Mouse (Mus musculus) ES-E14 (cell line): Measurements from ENCODE around the gene Rnf220. TPM values are rescaled to one million over a fixed set of nuclear protein-coding genes. Genes with fewer than 3 reads are reported as not detected.
A peak's percentile ranks its signal among the peaks of the same experiment; 100 is the strongest.

Experiments used
- DNase-seq: peaks from one replicate; pipeline ENCODE4 v3.0.0-alpha.2; 2013; ENCODE audit warnings: low read depth, low spot score
- H3K27ac ChIP-seq: 2 replicates; pipeline ENCODE4 v1.5.1; 2012; ENCODE audit warnings: low read depth, mild to moderate bottlenecking, low read length, moderate library complexity, mixed read lengths; ENCODE audit not compliant: poor library complexity, insufficient read depth, severe bottlenecking
- H3K36me3 ChIP-seq: 2 replicates; pipeline ENCODE4 v1.6.1; 2012; ENCODE audit warnings: mild to moderate bottlenecking, low read length, moderate library complexity, mixed read lengths; ENCODE audit not compliant: control insufficient read depth, poor library complexity, insufficient read depth, severe bottlenecking
- H3K4me1 ChIP-seq, 2 experiments: fragments of 150-350 bp in 1 of 2; sonication (generic) in 1 of 2; 2 replicates each; pipeline ENCODE4 v1.6.1; 2012; ENCODE audit warnings: low read length in 2 of 2, mild to moderate bottlenecking in 1 of 2, mixed read lengths in 1 of 2; ENCODE audit not compliant: control insufficient read depth in 2 of 2, insufficient read depth in 2 of 2, poor library complexity in 1 of 2
- H3K4me3 ChIP-seq, 2 experiments: fragments of 150-350 bp in 1 of 2; sonication (generic) in 1 of 2; 2 replicates each; pipeline ENCODE4 v1.5.1; 2012; ENCODE audit warnings: low read length in 2 of 2, low read depth in 1 of 2, mild to moderate bottlenecking in 1 of 2, mixed read lengths in 1 of 2; ENCODE audit not compliant: insufficient read depth in 1 of 2, poor library complexity in 1 of 2, severe bottlenecking in 1 of 2
- H3K9ac ChIP-seq: 2 replicates; pipeline ENCODE4 v1.6.1; 2012; ENCODE audit warnings: low read depth, mild to moderate bottlenecking, low read length, mixed read lengths; ENCODE audit not compliant: poor library complexity, insufficient read depth, severe bottlenecking
- H3K9me3 ChIP-seq: fragments of 150-350 bp; sonication (generic); 2 replicates; pipeline ENCODE4 v1.6.1; 2012; ENCODE audit warnings: low read depth, mild to moderate bottlenecking, low read length; ENCODE audit not compliant: control insufficient read depth, insufficient read depth
- CHD2 ChIP-seq: IDR thresholded peaks from 2 replicates; pipeline ENCODE4 v1.6.1; 2014; ENCODE audit warnings: mild to moderate bottlenecking, low read depth, low read length, inconsistent platforms
- HCFC1 ChIP-seq: IDR thresholded peaks from 2 replicates; pipeline ENCODE4 v1.6.1; 2012; ENCODE audit warnings: low read length, inconsistent platforms, borderline replicate concordance; ENCODE audit not compliant: insufficient read depth
- MAFK ChIP-seq: IDR thresholded peaks from 2 replicates; pipeline ENCODE4 v1.6.1; 2014; ENCODE audit warnings: mild to moderate bottlenecking, low read depth, low read length, inconsistent platforms; ENCODE audit not compliant: insufficient read depth
- ZC3H11A ChIP-seq: IDR thresholded peaks from 2 replicates; pipeline ENCODE4 v1.6.1; 2012; ENCODE audit warnings: low read depth, mild to moderate bottlenecking, inconsistent platforms, low read length, borderline replicate concordance
- ZNF384 ChIP-seq: IDR thresholded peaks from 2 replicates; pipeline ENCODE4 v1.6.1; 2012; ENCODE audit warnings: low read depth, low read length, inconsistent platforms
- in situ Hi-C, 2 experiments: fragments of 600-800 bp; cut with MboI; formaldehyde crosslinking; loops; one replicate each; pipeline ENCODE4 v1.15.1; 2025; ENCODE audit warnings: low sequenced_read_pairs in 2 of 2, inconsistent platforms in 1 of 2; ENCODE audit not compliant: unreplicated experiment in 2 of 2
- total RNA-seq: library from RNA; depleted of rRNA; stranded (reverse); fragments of 300-350 nt; gene quantifications from 2 replicates; pipeline ENCODE4 v1.2.3, GENCODE M21; 2012

The Rnf220 gene
- total RNA-seq, 1 experiment = 130 TPM

DNA sequence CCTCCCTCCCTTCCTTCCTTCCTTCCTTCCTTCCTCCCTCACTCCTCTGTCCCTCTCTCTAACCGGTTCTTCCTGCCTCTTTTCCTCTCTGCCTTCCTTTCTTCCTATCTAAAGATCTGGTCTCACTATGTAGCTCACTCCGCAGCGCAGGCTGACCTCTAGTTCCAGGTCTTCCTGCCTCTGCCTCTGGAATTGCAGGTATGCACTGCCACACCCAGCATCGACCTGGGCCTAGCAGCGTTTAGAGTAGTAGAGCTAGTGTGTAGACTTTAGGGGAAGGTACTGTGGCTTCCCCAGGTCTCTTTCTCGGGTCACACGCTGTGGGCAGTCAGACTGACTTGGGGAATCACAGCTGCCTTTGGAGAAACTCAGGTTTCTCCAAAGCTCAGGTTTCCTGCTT is 191.4 kb downstream of the Rnf220 start:
- no peak for TF ChIP-seq CHD2
- no peak for TF ChIP-seq MAFK
- TF ChIP-seq ZC3H11A = no peak
- no peak for TF ChIP-seq HCFC1
- no peak for TF ChIP-seq ZNF384
- Histone ChIP-seq H3K9me3 (no peaks in the 10 kb centered on the region), H3K4me3 (no peak overlapping the region), H3K9ac (no peak overlapping the region), H3K36me3 (no peaks in the 10 kb centered on the region), H3K4me1 (peaks cover 8 to 27% of the 10 kb centered on the region in 2 experiments; a peak in 3 of 4 replicates), H3K27ac (no peak overlapping the region)
- DNase-seq = no peak
- in situ Hi-C loops = loop anchor here in 1 of 2 experiments (25.0 kb wide), 1 partner anchor 207 kb away; no protein-coding TSS in a partner anchor

DNA sequence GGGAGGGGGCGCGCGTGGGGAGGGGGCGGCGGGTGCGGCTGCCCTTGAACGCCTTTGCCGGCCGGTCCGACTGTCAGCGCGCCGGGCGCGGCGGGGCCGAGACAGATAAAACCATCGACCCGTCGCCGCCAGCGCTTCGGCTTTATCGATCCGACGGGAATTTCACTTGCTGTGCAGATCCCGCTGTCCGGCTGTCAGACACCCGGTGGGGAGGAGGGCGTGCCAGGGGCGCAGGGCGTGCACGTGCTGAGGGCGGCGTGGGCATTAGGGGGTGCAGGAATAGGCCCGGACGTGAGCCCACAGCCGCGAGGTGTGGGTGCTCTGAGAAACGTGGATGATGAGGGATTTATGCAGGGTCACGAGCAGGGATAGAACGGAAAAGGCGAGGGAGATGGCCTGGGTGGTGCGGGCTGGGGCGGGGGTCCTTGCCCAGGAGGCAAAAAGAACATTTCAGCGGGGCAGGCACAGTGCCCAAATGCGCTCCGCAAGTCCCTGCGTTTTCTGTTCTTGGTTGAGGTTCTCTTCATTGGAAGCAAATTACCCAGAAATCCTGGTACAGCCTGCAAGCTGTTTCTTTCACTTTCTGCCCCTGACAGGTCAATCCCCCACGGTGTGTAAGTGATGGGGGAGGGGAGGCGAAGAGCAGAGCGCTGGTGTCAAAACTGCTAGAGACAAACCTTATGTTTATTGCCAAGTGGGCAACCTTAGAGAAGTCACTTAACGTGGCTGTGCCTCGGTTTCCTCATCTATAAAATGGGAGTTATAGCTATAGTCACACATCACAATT is 192.4 kb downstream of the Rnf220 start:
- peak overlapping the region; percentile 54 to 56 for H3K4me3 ChIP-seq
- peaks cover 8 to 27% of the 10 kb centered on the region in 2 experiments; a peak in 3 of 4 replicates for H3K4me1 ChIP-seq
- DNase-seq = no peak
- no peaks in the 10 kb centered on the region for H3K36me3 ChIP-seq
- no peaks in the 10 kb centered on the region for H3K9me3 ChIP-seq
- in situ Hi-C loops = loop anchor here in 1 of 2 experiments (25.0 kb wide), 1 partner anchor 208 kb away; no protein-coding TSS in a partner anchor
- H3K27ac ChIP-seq = no peak overlapping the region
- H3K9ac ChIP-seq = peak overlapping the region; percentile 18; the same call in 1 of the 2 replicates
- no peak for TF ChIP-seq ZNF384
- no peak for TF ChIP-seq ZC3H11A
- no peak for TF ChIP-seq HCFC1
- no peak for TF ChIP-seq CHD2
- no peak for TF ChIP-seq MAFK

DNA sequence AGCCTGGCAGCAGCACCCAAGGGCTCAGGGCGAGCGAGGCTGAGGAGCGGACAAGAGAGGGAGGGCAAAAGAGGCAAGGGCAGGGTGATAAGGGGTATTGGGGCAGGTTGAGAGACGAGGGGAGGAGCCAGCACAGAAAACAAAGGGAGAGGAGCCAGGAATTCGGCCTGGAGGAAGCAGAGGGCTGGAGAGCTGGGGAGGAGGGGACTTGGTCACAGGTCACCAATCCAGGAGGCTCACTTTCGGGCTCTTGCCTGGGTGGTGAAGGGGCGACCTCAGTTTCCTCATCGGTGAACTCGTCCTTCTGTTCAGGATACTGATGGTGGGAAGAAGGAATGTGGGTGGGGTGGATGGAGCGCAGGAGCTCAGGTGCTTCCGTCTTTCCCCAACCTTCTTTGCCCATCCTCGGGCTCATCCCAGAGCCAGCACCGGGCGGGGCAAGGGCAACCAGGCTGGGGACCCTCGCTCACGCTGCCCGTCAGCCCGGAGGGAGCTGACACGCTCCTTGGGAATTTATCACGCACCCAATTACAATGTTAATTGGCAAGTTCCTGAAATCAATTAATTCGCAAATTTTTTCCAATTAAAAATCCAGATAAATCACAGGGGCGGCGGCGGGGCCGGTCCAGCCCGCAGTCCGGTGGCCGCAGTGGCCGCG is 193.1 kb downstream of the Rnf220 start:
- 0 out of 2 replicates have a peak overlapping the region, but pooled peaks have one; percentile 19 for H3K9ac ChIP-seq
- H3K9me3 ChIP-seq = no peaks in the 10 kb centered on the region
- in situ Hi-C loops = loop anchor here in 1 of 2 experiments (25.0 kb wide), 1 partner anchor 209 kb away; no protein-coding TSS in a partner anchor
- DNase-seq = no peak
- no peak overlapping the region for H3K27ac ChIP-seq
- peak overlapping the region; percentile 54 to 56 for H3K4me3 ChIP-seq
- no peaks in the 10 kb centered on the region for H3K36me3 ChIP-seq
- H3K4me1 ChIP-seq = peaks cover 8 to 27% of the 10 kb centered on the region in 2 experiments; a peak in 3 of 4 replicates
- TF ChIP-seq ZC3H11A = no peak
- no peak for TF ChIP-seq CHD2
- no peak for TF ChIP-seq MAFK
- TF ChIP-seq HCFC1 = no peak

DNA sequence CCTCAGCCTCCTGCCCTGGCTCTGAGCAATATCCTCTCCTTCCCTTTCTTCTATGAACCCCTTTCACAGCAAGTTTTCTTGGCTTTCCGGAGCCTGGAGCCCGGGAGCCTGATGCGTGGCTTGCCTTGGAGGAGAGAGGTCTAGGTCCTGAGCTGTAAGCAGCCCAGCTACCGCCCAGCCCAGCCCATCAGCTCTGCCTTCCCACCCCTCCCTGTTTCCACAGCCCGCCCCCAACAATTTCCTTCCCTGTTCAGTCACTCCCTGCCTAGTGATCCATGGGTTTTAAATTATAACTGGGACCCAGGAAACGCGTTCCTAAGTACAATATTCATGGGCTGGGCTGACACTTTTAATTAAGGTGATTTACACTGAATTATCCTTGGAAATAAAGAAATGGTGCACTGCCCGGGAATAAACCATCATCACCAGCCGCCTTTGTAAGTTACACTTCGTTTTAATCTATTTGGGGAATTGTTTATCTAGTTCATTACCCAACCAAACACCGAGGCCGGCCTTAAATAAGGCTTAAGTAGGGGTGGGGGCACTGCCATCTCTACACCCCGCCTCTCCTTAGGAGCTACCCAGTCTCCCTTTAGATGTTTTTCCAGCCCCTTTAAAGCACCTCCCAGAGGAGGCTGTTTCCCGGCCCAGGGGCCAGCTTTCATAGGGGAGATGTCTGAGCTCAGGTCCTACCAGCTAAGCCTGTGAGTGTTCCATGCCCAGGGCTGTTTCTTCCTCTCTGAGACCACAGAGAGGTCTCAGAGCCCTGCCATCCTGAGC is 194.6 kb downstream of the Rnf220 start:
- Histone ChIP-seq H3K36me3 (no peaks in the 10 kb centered on the region), H3K27ac (no peak overlapping the region), H3K9ac (no peak overlapping the region), H3K4me1 (peaks cover 8 to 30% of the 10 kb centered on the region in 2 experiments; a peak in 3 of 4 replicates), H3K9me3 (no peaks in the 10 kb centered on the region), H3K4me3 (no peak overlapping the region)
- no peak for DNase-seq
- in situ Hi-C loops = loop anchor here in 1 of 2 experiments (25.0 kb wide), 1 partner anchor 210 kb away; no protein-coding TSS in a partner anchor
- TF ChIP-seq CHD2 = no peak
- TF ChIP-seq ZNF384 = no peak
- no peak for TF ChIP-seq HCFC1
- TF ChIP-seq ZC3H11A = no peak
- no peak for TF ChIP-seq MAFK
